Mouse (Mus musculus) brain, adult 2 months (tissue): ENCODE data around the gene Barhl2.

Source experiments
- DNase-seq: peaks from one replicate; pipeline ENCODE4 v3.0.0; 2011; ENCODE audit warnings: low read depth, low spot score

The Barhl2 gene

GRCm38 (mm10) chr5:106457986-106458476 lies at the start of gene Barhl2:
Gene Barhl2, minus strand, starts transcription at chr5:106458166.
- no peak for DNase-seq

GRCm38 (mm10) chr5:106506061-106506460 lies 48.1 kb upstream of the Barhl2 start:
- peak; percentile 20 for DNase-seq

- DNase-seq, result no peak
Observed at GRCm38 (mm10) chr5:106502684-106503545, 44.9 kb upstream of the Barhl2 start.

GRCm38 (mm10) chr5:106502271-106502670 lies 44.3 kb upstream of the Barhl2 start:
- DNase-seq, result no peak

GRCm38 (mm10) chr5:106491771-106492170 lies 33.8 kb upstream of the Barhl2 start:
- no peak for DNase-seq

GRCm38 (mm10) chr5:106472105-106472500 lies 14.1 kb upstream of the Barhl2 start:
- DNase-seq, result no peak

- DNase-seq, result no peak
Observed at GRCm38 (mm10) chr5:106471235-106472104, 13.5 kb upstream of the Barhl2 start.

- no peak for DNase-seq
Observed at GRCm38 (mm10) chr5:106465129-106465790, 7.3 kb upstream of the Barhl2 start.

GRCm38 (mm10) chr5:106464336-106465128 lies 6.6 kb upstream of the Barhl2 start:
- no peak for DNase-seq

- DNase-seq, result peak; percentile 62
Observed at GRCm38 (mm10) chr5:106463661-106464191, 5.8 kb upstream of the Barhl2 start.

GRCm38 (mm10) chr5:106461913-106462312 lies 3.9 kb upstream of the Barhl2 start:
- DNase-seq, result peak; percentile 73

GRCm38 (mm10) chr5:106461431-106461830 lies 3.5 kb upstream of the Barhl2 start:
- no peak for DNase-seq

- DNase-seq, result no peak
Observed at GRCm38 (mm10) chr5:106460535-106460934, 2.6 kb upstream of the Barhl2 start.

GRCm38 (mm10) chr5:106460001-106460511 lies 2.1 kb upstream of the Barhl2 start:
- no peak for DNase-seq

- DNase-seq, result no peak
Observed at GRCm38 (mm10) chr5:106459120-106459641, 1.2 kb upstream of the Barhl2 start.

GRCm38 (mm10) chr5:106458477-106459119 lies 632 bp upstream of the Barhl2 start:
- DNase-seq, result peak; percentile 88

- DNase-seq, result no peak
Observed at GRCm38 (mm10) chr5:106457111-106457925, 648 bp downstream of the Barhl2 start.

- no peak for DNase-seq
Observed at GRCm38 (mm10) chr5:106455984-106456383, 2.0 kb downstream of the Barhl2 start.
